Mouse (Mus musculus) neural tube, embryonic 15.5 days (tissue): ENCODE measurements at regions not wholly inside any gene's neighbourhood (a gene's known extent, or its start where the extent isn't known, plus 50 kb on each side); places are given as distances from the start of the nearest gene placed in this dataset.

Source experiments
- ATAC-seq: fragments of 200-750 bp; cut with Nextera tagmentation; 2 replicates; pipeline ENCODE4 v1.8.0; 2017; ENCODE audit warnings: mild to moderate bottlenecking, moderate TSS enrichment, moderate library complexity; ENCODE audit not compliant: low FRiP score
- H3K27ac ChIP-seq: fragments of 300-500 bp; sonication (generic); replicated peaks from 2 replicates; pipeline ENCODE4 v1.5.1; 2015; ENCODE audit warnings: mild to moderate bottlenecking, inconsistent platforms
- H3K27me3 ChIP-seq: fragments of 300-500 bp; sonication (generic); replicated peaks from 2 replicates; pipeline ENCODE4 v1.6.1; 2015; ENCODE audit warnings: inconsistent platforms
- H3K36me3 ChIP-seq: fragments of 300-500 bp; sonication (generic); 2 replicates; pipeline ENCODE4 v1.6.1; 2015; ENCODE audit warnings: inconsistent platforms
- H3K4me1 ChIP-seq: fragments of 300-500 bp; sonication (generic); 2 replicates; pipeline ENCODE4 v1.6.1; 2015; ENCODE audit warnings: inconsistent platforms
- H3K4me2 ChIP-seq: fragments of 300-500 bp; sonication (generic); 2 replicates; pipeline ENCODE4 v1.6.1; 2015; ENCODE audit warnings: inconsistent platforms, mild to moderate bottlenecking, moderate library complexity
- H3K4me3 ChIP-seq: fragments of 300-500 bp; sonication (generic); replicated peaks from 2 replicates; pipeline ENCODE4 v1.5.1; 2015; ENCODE audit warnings: mild to moderate bottlenecking, inconsistent platforms
- H3K9ac ChIP-seq: fragments of 300-500 bp; sonication (generic); replicated peaks from 2 replicates; pipeline ENCODE4 v1.6.1; 2015; ENCODE audit warnings: mild to moderate bottlenecking, inconsistent platforms
- H3K9me3 ChIP-seq: fragments of 300-500 bp; sonication (generic); replicated peaks from 2 replicates; pipeline ENCODE4 v1.6.1; 2016; ENCODE audit warnings: inconsistent platforms
- WGBS: fragments of 180-500 bp; shearing (Covaris S2); methylation state at CpG from one replicate; pipeline ENCODE4 v1.1.7; 2015; ENCODE audit warnings: mixed read lengths; 5-methylcytosine and 5-hydroxymethylcytosine counted together

DNA sequence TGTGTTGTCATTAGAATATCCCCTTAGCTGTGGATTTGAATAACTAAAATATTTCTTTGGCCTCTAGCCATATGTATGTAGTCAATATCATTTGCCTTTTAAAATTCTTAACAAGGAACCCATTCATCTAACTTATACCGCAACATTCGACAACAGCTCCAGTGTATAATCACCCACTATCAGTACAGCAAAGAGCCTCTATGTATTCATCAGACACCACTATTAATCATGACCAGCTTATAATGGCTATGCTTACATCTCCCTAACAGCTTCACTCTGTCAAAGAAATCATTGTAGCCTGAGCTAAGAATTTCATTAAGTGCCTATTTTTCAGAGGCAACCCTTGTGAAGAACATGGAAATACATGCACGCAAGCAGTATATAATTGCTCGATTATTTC lies 88.9 kb upstream of the Negr1 start:
- WGBS, result 78% methylated on average over 4 of the region's 4 CpGs
- Histone ChIP-seq H3K9me3 (no peaks in the 10 kb centered on the region), H3K4me1 (no peaks in the 10 kb centered on the region), H3K4me2 (no peak overlapping the region), H3K4me3 (no peak overlapping the region), H3K27me3 (no peaks in the 10 kb centered on the region), H3K27ac (no peak overlapping the region), H3K9ac (no peak overlapping the region), H3K36me3 (no peaks in the 10 kb centered on the region)
- no peak for ATAC-seq
